Mouse (Mus musculus) ES-E14 (cell line): ENCODE data around the gene Rab43. TPM values are rescaled to one million over a fixed set of nuclear protein-coding genes. Genes with fewer than 3 reads are reported as not detected.

Source experiments
- DNase-seq: peaks from one replicate; pipeline ENCODE4 v3.0.0-alpha.2; 2013; ENCODE audit warnings: low read depth, low spot score
- H3K27ac ChIP-seq: 2 replicates; pipeline ENCODE4 v1.5.1; 2012; ENCODE audit warnings: low read depth, mild to moderate bottlenecking, low read length, moderate library complexity, mixed read lengths; ENCODE audit not compliant: poor library complexity, insufficient read depth, severe bottlenecking
- H3K36me3 ChIP-seq: 2 replicates; pipeline ENCODE4 v1.6.1; 2012; ENCODE audit warnings: mild to moderate bottlenecking, low read length, moderate library complexity, mixed read lengths; ENCODE audit not compliant: control insufficient read depth, poor library complexity, insufficient read depth, severe bottlenecking
- H3K4me1 ChIP-seq, 2 experiments: fragments of 150-350 bp in 1 of 2; sonication (generic) in 1 of 2; 2 replicates each; pipeline ENCODE4 v1.6.1; 2012; ENCODE audit warnings: low read length in 2 of 2, mild to moderate bottlenecking in 1 of 2, mixed read lengths in 1 of 2; ENCODE audit not compliant: control insufficient read depth in 2 of 2, insufficient read depth in 2 of 2, poor library complexity in 1 of 2
- H3K4me3 ChIP-seq, 2 experiments: fragments of 150-350 bp in 1 of 2; sonication (generic) in 1 of 2; 2 replicates each; pipeline ENCODE4 v1.5.1; 2012; ENCODE audit warnings: low read length in 2 of 2, low read depth in 1 of 2, mild to moderate bottlenecking in 1 of 2, mixed read lengths in 1 of 2; ENCODE audit not compliant: insufficient read depth in 1 of 2, poor library complexity in 1 of 2, severe bottlenecking in 1 of 2
- H3K9ac ChIP-seq: 2 replicates; pipeline ENCODE4 v1.6.1; 2012; ENCODE audit warnings: low read depth, mild to moderate bottlenecking, low read length, mixed read lengths; ENCODE audit not compliant: poor library complexity, insufficient read depth, severe bottlenecking
- H3K9me3 ChIP-seq: fragments of 150-350 bp; sonication (generic); 2 replicates; pipeline ENCODE4 v1.6.1; 2012; ENCODE audit warnings: low read depth, mild to moderate bottlenecking, low read length; ENCODE audit not compliant: control insufficient read depth, insufficient read depth
- CHD2 ChIP-seq: IDR thresholded peaks from 2 replicates; pipeline ENCODE4 v1.6.1; 2014; ENCODE audit warnings: mild to moderate bottlenecking, low read depth, low read length, inconsistent platforms
- HCFC1 ChIP-seq: IDR thresholded peaks from 2 replicates; pipeline ENCODE4 v1.6.1; 2012; ENCODE audit warnings: low read length, inconsistent platforms, borderline replicate concordance; ENCODE audit not compliant: insufficient read depth
- MAFK ChIP-seq: IDR thresholded peaks from 2 replicates; pipeline ENCODE4 v1.6.1; 2014; ENCODE audit warnings: mild to moderate bottlenecking, low read depth, low read length, inconsistent platforms; ENCODE audit not compliant: insufficient read depth
- ZC3H11A ChIP-seq: IDR thresholded peaks from 2 replicates; pipeline ENCODE4 v1.6.1; 2012; ENCODE audit warnings: low read depth, mild to moderate bottlenecking, inconsistent platforms, low read length, borderline replicate concordance
- ZNF384 ChIP-seq: IDR thresholded peaks from 2 replicates; pipeline ENCODE4 v1.6.1; 2012; ENCODE audit warnings: low read depth, low read length, inconsistent platforms
- in situ Hi-C, 2 experiments: fragments of 600-800 bp; cut with MboI; formaldehyde crosslinking; loops; one replicate each; pipeline ENCODE4 v1.15.1; 2025; ENCODE audit warnings: low sequenced_read_pairs in 2 of 2, inconsistent platforms in 1 of 2; ENCODE audit not compliant: unreplicated experiment in 2 of 2
- total RNA-seq: library from RNA; depleted of rRNA; stranded (reverse); fragments of 300-350 nt; gene quantifications from 2 replicates; pipeline ENCODE4 v1.2.3, GENCODE M21; 2012

The Rab43 gene
- total RNA-seq, 1 experiment = 2.0 TPM

DNA sequence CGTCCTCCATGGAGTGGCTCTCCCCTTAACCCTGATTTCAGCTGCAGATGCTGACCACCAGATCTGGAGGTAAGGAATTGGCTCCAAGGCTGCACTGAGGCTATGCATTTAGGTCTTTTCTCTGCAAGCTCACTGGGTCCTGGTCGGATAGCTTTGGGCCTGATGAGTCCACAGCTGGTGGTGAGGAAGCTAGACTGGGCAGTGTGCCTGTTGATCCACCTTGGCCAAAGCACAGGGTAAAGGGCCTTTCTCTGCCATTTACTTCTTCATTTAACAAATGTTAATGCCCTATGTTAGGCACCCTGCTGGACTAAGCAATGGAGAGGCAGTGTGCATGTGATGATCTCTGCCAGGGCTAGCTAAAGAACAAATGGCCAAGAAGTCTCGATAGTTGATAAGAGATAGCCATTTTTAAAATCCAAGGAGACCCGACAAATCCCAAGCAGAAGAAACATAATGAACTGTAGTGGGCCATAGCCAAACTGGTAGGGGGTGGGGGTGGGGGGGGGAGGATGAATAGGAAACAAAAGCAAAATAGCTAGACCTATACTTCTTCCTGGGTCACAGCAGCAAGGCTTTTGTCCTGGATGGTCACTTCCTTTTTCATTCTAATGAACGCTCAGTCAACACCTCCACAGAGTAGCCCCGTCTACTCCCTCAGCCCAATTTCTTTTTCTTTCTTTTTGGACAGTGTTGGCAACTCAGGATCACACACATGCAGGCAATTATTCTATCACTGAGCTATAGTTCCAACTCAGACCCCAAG lies 16.4 kb downstream of the Rab43 start:
- Histone ChIP-seq H3K4me3 (no peak overlapping the region), H3K9me3 (no peaks in the 10 kb centered on the region)
- in situ Hi-C loops = no loop called here

DNA sequence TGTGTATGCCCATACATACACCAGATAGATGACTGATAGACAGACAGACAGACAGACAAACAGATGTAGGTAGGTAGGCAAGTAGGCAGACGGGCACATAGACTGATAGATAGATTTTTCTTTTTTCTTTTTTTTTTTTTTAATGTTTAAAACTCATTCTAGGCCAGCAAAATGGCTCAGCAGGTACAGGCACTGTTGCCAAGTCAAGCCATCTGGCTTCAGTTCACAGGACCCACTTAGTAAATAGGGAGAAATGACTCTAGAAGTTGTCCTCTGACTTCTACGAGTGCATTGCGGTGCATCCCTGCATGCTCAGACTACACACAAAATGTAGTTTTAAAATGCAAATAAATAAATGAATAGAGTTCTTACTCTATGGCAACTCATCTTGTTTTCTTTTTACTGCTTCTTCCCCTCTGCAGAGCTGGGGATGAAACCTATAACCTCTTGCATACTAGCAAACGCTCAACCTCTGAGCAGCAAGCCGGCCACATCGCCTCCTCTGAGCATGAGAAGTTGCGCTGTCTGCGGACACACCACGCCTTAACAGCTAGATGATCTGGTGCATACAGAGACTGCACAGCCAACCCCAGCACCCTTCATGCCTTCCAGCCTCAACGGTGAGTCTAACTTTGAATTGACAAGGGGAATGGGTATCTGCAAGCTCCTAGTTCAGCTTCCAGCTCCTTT lies 18.0 kb downstream of the Rab43 start:
- H3K27ac ChIP-seq = no peak overlapping the region
- peaks cover 9 to 30% of the 10 kb centered on the region in 2 experiments for H3K4me1 ChIP-seq
- in situ Hi-C loops = no loop called here
- H3K36me3 ChIP-seq = no peaks in the 10 kb centered on the region; the same call in 1 of the 2 replicates
- no peak overlapping the region for H3K9ac ChIP-seq
- no peak for DNase-seq
- H3K9me3 ChIP-seq = no peaks in the 10 kb centered on the region
- no peak overlapping the region for H3K4me3 ChIP-seq
- no peak for TF ChIP-seq ZNF384
- TF ChIP-seq MAFK = no peak
- no peak for TF ChIP-seq ZC3H11A
- no peak for TF ChIP-seq CHD2
- no peak for TF ChIP-seq HCFC1

More for the DNA sequence above, 16.4 kb downstream of the Rab43 start:
- peaks cover 9 to 30% of the 10 kb centered on the region in 2 experiments for H3K4me1 ChIP-seq
- H3K9ac ChIP-seq = no peak overlapping the region
- peak; percentile 9 for DNase-seq
- TF ChIP-seq MAFK (no peak), CHD2 (no peak), ZC3H11A (no peak), HCFC1 (no peak), ZNF384 (no peak)
- H3K36me3 ChIP-seq = no peaks in the 10 kb centered on the region; the same call in 1 of the 2 replicates
- no peak overlapping the region; the same call in 1 of the 2 replicates for H3K27ac ChIP-seq

DNA sequence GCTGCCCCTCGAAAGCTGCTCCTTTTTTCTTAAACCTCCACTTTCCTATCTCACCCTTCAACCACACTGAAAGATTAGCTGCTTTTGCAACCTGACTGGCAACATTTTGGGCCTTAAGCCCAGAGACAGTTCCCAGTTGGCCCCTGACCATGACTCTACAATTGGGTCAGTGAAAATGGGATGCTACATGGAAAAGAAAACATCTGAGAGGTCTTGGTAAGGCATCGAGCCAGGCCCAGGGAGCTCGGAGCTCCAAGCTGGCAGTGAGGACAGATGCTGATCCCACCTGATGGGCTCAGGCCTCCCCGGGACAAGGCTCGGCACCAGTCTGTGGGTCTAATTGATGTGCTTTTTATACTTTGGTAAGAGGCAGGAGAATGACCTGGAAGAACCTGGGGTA lies 20.1 kb downstream of the Rab43 start:
- no peak for TF ChIP-seq CHD2
- no peak for TF ChIP-seq MAFK
- no peak for TF ChIP-seq ZC3H11A
- TF ChIP-seq HCFC1 = no peak
- TF ChIP-seq ZNF384 = no peak
- Histone ChIP-seq H3K36me3 (no peaks in the 10 kb centered on the region; the same call in 1 of the 2 replicates), H3K9ac (no peak overlapping the region), H3K27ac (no peak overlapping the region), H3K4me3 (no peak overlapping the region), H3K4me1 (peaks cover 9 to 26% of the 10 kb centered on the region in 2 experiments), H3K9me3 (no peaks in the 10 kb centered on the region)
- no peak for DNase-seq
- in situ Hi-C loops = no loop called here

DNA sequence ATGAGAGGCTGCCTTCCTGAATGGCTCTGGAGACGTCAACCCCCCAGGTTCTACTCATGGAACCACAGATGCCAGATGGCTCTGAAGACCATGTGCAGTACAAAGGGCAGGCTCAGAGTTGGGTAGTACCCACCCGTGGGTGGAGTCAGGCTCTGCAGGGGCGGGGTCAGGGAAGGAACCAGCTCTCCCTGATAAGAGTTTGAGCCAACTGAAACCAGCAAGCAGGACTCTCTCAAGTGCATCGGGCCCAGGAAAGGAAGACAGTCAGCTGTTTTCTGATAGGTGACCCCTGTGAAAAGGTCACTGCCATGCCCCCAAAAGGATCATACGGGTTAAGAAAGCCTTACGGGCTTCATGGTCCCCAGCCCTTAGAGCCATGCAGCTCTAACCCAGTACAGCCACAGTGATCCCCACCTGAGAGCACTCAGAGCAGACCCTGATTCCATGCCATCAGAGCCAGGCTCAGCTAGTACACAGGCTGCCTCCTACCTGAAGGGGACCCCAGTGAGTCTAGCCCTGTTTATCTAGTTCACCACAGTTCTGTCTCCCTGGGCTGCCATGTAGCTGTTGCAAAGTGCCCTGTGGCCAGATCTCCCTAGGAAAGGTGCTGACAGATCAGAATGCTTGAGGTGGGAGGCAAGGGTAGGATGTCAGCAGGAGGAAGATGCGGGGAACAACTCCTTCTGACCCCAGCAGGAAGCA lies 21.0 kb downstream of the Rab43 start:
- TF ChIP-seq ZC3H11A (no peak), ZNF384 (no peak), CHD2 (no peak), HCFC1 (no peak), MAFK (no peak)
- H3K27ac ChIP-seq = no peak overlapping the region
- no peaks in the 10 kb centered on the region for H3K9me3 ChIP-seq
- DNase-seq = no peak
- peaks cover 4 to 18% of the 10 kb centered on the region in 2 experiments for H3K4me1 ChIP-seq
- H3K36me3 ChIP-seq = no peaks in the 10 kb centered on the region; the same call in 1 of the 2 replicates
- H3K9ac ChIP-seq = no peak overlapping the region
- H3K4me3 ChIP-seq = no peak overlapping the region
- in situ Hi-C loops = no loop called here
